Mouse (Mus musculus) heart, adult 11 months (tissue): ENCODE data around the gene Prr5l.
A peak's percentile ranks its signal among the peaks of the same experiment; 100 is the strongest.
"Not testable (repeated sequence)": the region's sequence is repeated elsewhere in the genome, so short reads cannot be mapped to it uniquely, and the experiment has no call there.

Experiments
- DNase-seq: peaks from one replicate; pipeline ENCODE4 v3.0.0; 2022

The Prr5l gene

GRCm38 (mm10) chr2:101761898-101762297 is 120.9 kb downstream of the Prr5l start:
- DNase-seq: no peak

GRCm38 (mm10) chr2:101759523-101760277 is 123.1 kb downstream of the Prr5l start:
- DNase-seq: no peak

GRCm38 (mm10) chr2:101757806-101758205 is 125.0 kb downstream of the Prr5l start:
- peak; percentile 92 for DNase-seq

- no peak for DNase-seq
These were observed 126.6 kb downstream of the Prr5l start for GRCm38 (mm10) chr2:101756069-101756753.

- DNase-seq: no peak
These were observed 127.8 kb downstream of the Prr5l start for GRCm38 (mm10) chr2:101754939-101755555.

- no peak for DNase-seq
These were observed 128.4 kb downstream of the Prr5l start for GRCm38 (mm10) chr2:101754428-101754827.

- no peak for DNase-seq
These were observed 129.8 kb downstream of the Prr5l start for GRCm38 (mm10) chr2:101752979-101753378.

GRCm38 (mm10) chr2:101752402-101752801 is 130.4 kb downstream of the Prr5l start:
- peak; percentile 95 for DNase-seq

- no peak for DNase-seq
These were observed 131.4 kb downstream of the Prr5l start for GRCm38 (mm10) chr2:101751236-101751922.

- DNase-seq: peak; percentile 96
These were observed 136.3 kb downstream of the Prr5l start for GRCm38 (mm10) chr2:101746537-101746936.

GRCm38 (mm10) chr2:101745656-101746055 is 137.2 kb downstream of the Prr5l start:
- DNase-seq: not testable (repeated sequence)

- DNase-seq: no peak
These were observed 140.6 kb downstream of the Prr5l start for GRCm38 (mm10) chr2:101742072-101742860.

GRCm38 (mm10) chr2:101741653-101742052 is 141.2 kb downstream of the Prr5l start:
- no peak for DNase-seq

GRCm38 (mm10) chr2:101739914-101740313 is 142.9 kb downstream of the Prr5l start:
- no peak for DNase-seq

GRCm38 (mm10) chr2:101733564-101733963 is 149.3 kb downstream of the Prr5l start:
- peak; percentile 97 for DNase-seq

GRCm38 (mm10) chr2:101732777-101733210 is 150.0 kb downstream of the Prr5l start:
- peak; percentile 90 for DNase-seq

- peak; percentile 91 for DNase-seq
These were observed 151.9 kb downstream of the Prr5l start for GRCm38 (mm10) chr2:101730972-101731371.

GRCm38 (mm10) chr2:101729472-101729871 is 153.4 kb downstream of the Prr5l start:
- DNase-seq: peak; percentile 91

- no peak for DNase-seq
These were observed 155.0 kb downstream of the Prr5l start for GRCm38 (mm10) chr2:101727787-101728186.

GRCm38 (mm10) chr2:101723333-101723881 is 159.4 kb downstream of the Prr5l start:
- no peak for DNase-seq

GRCm38 (mm10) chr2:101722370-101723332 is 160.2 kb downstream of the Prr5l start:
- peak; percentile 93 for DNase-seq
